ENCODE assay signal across 8 mouse cellular contexts in the genomic region with DNA sequence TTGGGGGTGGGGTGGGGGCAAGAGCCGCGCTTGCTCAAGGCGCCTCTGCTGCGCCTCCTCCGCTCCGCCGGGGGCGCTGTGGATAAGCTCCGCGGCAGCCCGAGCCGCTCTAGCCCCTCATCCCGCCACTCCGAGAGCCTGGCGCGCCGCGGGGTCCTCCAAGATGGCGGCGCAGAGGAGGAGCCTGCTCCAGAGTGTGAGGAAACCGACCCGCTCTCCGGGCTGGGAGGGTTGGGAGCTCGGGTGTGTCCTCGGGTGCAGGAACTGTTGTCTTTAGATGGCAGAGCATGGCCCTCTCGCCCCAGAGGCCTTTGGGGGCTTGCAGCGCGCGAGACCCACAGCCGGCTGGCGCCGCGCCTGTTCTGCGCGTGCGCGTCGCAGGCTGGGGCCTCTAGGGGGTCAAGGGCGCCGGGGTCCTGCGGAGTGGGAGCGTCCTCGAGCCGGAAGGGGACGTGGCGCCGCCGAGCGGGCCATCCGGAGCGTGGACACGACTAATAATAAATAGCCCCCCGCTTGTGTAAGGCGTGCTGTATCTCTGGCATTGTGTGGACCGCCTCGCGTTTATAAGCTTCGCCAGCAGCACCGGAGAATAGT. TPM values are rescaled to one million over a fixed set of nuclear protein-coding genes. Genes with fewer than 3 reads are reported as not detected.
DNase-seq lines count a peak whose midpoint lies in the region; ATAC-seq lines count a peak whose summit lies in the region.

A gene (plus strand): TSS at position 135 of the 594 bp plus-strand sequence.

- H3K9ac ChIP-seq in hindbrain, embryonic 11.5 days (ENCODE audit: low read depth, low read length) = peak within 1 kb of the TSS; percentile 77

- H3K9me3 ChIP-seq in hindbrain, embryonic 11.5 days (ENCODE audit: control insufficient read depth, low read length) = no peaks in the 10 kb centered on the region

- peak within 1 kb of the TSS; percentile 93 for H3K27ac ChIP-seq in hindbrain, embryonic 11.5 days (ENCODE audit: low read depth, low read length)

- peak within 1 kb of the TSS; percentile 89 for H3K4me2 ChIP-seq in hindbrain, embryonic 11.5 days (replicated peaks; ENCODE audit: low read depth, low read length)

- WGBS in hindbrain, embryonic 11.5 days = under 1% methylated on average over 51 of the region's 59 CpGs

- ATAC-seq in hindbrain, embryonic 11.5 days (ENCODE audit: low FRiP score) = peak; percentile 97

- peaks cover 12% of the 10 kb centered on the region for H3K4me1 ChIP-seq in hindbrain, embryonic 11.5 days (replicated peaks; ENCODE audit: control insufficient read depth, insufficient read depth, low read length)

- H3K27me3 ChIP-seq in hindbrain, embryonic 11.5 days (ENCODE audit: control insufficient read depth, insufficient read depth, low read length) = no peaks in the 10 kb centered on the region

- peak within 1 kb of the TSS; percentile 55 for H3K4me3 ChIP-seq in hindbrain, embryonic 11.5 days (ENCODE audit: low read depth, low read length)

- H3K36me3 ChIP-seq in hindbrain, embryonic 11.5 days (ENCODE audit: control insufficient read depth, insufficient read depth, low read length) = no peaks in the 10 kb centered on the region

- peak; percentile 97 for DNase-seq in MN1 (ENCODE audit: low spot score)
- peak; percentile 91 for DNase-seq in cerebellum, adult 9-10 months
- peak; percentile 65 to 94 for DNase-seq in frontal cortex, adult 2 months (ENCODE audit: extremely low spot score in 1 of 2, low spot score in 1 of 2)
- peak; percentile 98 for DNase-seq in hindbrain, embryonic 11.5 days (ENCODE audit: low spot score)
- peak; percentile 92 to 95 for DNase-seq in layer of hippocampus, postnatal 10 days (ENCODE audit: low spot score in 2 of 2)
- peak; percentile 94 for DNase-seq in lung, postnatal 10 days
- peak; percentile 92 for DNase-seq in ovary, postnatal 36 days (ENCODE audit: low spot score)
- peak; percentile 93 for DNase-seq in thymus, postnatal 25 days

RNA-seq across cellular contexts. Expression of the gene that starts here (rescaled TPM):
- 37.9 and 41.4 TPM in 2 replicates for polyA plus RNA-seq in frontal cortex, adult 2 months (2012; rRNA removed)
- 21.6 and 24.7 TPM in 2 replicates for polyA plus RNA-seq in hindbrain, embryonic 11.5 days (2014; fragmentation: Nextera tagmentation; extraction: Ambion mirVana)
- 10 to 100 TPM; 28.2 to 35.0 TPM for total RNA-seq in layer of hippocampus, postnatal 10 days (2021)

Comparison
In these comparisons a context has a peak if more than half of its experiments do, and no peak if none do; other contexts are left out.
1. Peak in every context shown above with its lines: DNase-seq, ATAC-seq, H3K4me3 ChIP-seq and H3K27ac ChIP-seq.